Mouse (Mus musculus) left cerebral cortex, adult 8-10 months (tissue): ENCODE measurements around the gene Nudt17. TPM values are rescaled to one million over a fixed set of nuclear protein-coding genes. Genes with fewer than 3 reads are reported as not detected.
"Not testable (repeated sequence)": the region's sequence is repeated elsewhere in the genome, so short reads cannot be mapped to it uniquely, and the experiment has no call there.

ENCODE experiments used
- DNase-seq, 2 experiments: peaks; one replicate each; pipeline ENCODE4 v3.0.0; 2022; ENCODE audit warnings: low spot score in 2 of 2
- total RNA-seq, 4 experiments: library from RNA; stranded (reverse); gene quantifications; 2 replicates each; pipeline ENCODE4 v1.2.4; 2022

The Nudt17 gene
- total RNA-seq, 4 experiments from 2014 or later, result 8.6 to 11.8 (median 10.0) TPM

GRCm38 (mm10) chr3:96671519-96671918, 36.8 kb downstream of the Nudt17 start:
- DNase-seq, result no peak

DNA sequence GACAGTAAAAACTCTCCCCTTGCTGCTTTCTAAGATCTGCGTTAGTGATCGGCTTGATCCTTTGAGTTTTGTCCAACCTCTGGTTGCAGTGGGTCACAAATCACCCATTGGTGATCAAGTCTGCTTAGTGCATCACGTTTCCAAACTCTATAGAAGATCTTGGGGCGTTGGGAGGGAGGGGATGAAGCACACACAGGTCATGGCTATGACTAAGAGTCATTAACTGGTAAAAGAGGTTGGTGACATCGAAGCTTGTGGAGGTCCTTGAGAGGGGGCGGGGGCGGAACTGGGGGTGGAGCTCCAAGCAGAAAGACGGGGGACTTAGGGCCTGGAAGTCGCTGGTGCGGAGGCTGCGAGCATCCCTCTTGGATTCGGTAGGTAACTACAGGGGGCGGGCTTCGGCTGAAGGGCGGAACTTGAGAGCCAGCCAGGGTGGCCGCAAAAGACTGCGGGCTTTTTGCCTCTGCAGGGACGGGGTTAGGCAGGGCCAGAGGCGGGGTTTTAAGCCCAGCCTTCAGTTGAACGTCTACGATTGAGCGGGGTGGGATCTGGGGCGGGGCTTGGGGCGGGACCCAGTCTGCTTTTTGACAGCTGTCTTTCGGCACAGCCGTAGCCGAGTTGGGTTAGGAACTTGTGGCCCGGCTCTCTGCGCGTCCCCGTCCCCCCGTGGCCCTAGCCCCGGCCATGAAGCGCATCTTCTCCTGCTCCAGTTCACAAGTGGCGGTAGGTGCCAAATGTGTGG, 38.5 kb downstream of the Nudt17 start, which contains the start of gene Ankrd35:
TSS of gene Ankrd35 (plus strand) at position 405 of the 742 bp plus-strand sequence.
- peak; percentile 57 to 60 for DNase-seq

DNA sequence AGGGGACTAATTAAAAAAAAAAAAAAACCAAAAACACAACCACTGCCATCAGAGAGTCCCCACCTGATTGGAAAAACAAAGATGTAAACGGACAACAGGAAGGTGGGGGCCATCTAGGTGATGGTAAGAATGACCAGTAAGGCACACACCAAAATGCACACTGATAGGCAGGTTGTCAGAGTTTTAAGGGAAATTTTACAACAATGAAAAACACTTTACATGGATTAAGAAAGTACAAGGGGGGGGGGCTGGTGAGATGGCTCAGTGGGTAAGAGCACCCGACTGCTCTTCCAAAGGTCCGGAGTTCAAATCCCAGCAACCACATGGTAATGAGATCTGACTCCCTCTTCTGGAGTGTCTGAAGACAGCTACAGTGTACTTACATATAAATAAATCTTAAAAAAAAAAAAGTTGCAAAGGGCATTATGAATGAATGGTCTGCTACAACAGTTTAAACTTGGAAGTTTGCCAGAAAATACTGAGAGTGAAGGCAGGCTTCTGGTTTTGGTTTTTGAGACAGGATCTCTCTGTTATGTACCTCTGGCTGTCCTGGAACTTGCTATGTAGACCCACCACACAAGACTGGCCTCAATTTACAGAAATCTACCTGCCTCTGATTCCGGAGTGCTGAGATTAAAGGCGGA, 39.8 kb downstream of the Nudt17 start:
- DNase-seq, result no peak

GRCm38 (mm10) chr3:96667316-96667715, 41.0 kb downstream of the Nudt17 start:
- DNase-seq, result no peak

DNA sequence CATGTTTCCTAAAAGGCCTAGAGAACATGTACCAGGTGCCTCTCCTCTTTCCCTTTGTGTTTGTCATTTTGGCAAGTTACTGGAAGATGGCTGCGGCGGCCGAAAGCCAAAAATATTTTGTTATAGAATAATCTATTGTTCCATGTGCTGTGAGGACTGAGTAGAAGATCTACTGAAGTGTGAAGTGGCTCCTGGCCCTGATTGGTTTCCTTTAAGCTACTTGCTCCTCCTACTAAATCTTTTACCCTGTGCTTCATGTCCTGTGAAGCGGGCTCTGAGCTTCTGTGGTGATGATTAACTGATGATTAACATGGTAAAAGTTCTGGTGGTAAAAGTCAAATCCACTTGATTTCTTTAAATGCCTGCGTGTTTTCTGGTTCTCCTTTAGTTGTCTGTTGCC, 41.4 kb downstream of the Nudt17 start:
- DNase-seq, result no peak

DNA sequence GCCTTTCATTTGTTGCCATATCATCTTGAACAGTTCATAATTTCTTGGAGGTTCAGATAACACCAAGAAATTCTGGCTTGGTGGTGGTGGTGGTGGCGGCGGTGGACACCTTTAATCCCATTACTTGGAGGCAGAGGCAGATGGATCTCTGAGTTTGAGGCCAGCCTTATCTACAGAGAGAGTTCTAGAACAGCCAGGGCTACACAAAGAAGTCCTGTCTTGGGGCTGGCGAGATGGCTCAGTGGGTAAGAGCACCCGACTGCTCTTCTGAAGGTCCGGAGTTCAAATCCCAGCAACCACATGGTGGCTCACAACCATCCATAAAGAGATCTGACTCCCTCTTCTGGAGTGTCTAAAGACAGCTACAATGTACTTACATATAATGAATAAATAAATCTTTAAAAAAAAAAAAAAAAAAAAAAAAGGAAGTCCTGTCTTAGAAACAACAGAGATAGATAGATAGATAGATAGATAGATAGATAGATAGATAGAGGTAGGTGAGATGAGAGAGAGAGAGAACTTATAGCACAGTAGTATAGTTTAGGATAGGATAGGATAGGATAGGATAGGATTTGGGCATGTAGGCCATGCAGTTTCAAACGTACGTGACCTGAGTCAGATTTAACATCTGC, 42.5 kb downstream of the Nudt17 start:
- not testable (repeated sequence) for DNase-seq

DNA sequence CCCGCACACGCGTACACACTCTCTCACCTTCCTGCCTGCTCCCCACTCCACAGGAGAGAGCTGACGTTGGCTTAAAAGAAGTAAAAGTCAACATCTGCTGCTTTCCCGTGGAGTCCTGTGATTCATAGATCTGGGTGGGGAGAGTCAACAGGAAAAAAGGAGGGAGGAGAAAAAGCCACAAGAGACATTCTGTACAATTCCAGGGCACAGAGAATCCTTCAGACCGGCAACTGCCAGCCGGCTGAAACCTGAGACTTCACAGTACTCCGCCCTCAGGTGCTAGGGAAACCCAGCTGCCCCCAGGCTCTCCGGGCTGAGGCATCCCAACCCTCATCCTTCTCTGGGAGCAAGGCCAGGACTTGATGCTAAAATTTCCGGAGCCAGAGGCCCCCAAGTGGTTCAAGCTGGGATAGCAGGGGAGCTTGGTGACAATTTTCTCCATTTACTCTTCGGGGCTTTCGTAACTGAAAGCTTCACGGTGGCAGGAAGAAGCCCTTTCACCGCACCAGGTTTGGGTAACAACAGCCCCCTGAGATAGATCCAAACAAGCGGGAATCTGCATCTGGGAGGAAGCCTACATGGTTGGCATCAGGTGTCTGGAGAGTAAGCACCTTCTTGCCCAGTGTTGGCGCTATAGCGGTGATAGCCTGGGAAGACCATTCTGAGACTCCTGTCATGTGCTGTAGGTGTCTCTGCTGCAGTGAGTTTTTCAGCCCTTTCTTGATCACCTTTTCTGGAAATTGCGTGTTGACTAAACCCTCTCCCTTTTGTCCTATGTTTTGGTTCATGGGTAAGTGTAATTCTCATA, 44.7 kb downstream of the Nudt17 start:
- DNase-seq, result peak; percentile 82 to 85

- DNase-seq, result no peak
Observed at GRCm38 (mm10) chr3:96662731-96663316, 45.5 kb downstream of the Nudt17 start.

- DNase-seq, result no peak
Observed at GRCm38 (mm10) chr3:96660901-96661300, 47.5 kb downstream of the Nudt17 start.

Other genes with a start within 250 kb of the Nudt17 start
- 1 to 10 TPM; 1.4 to 2.0 (median 1.7) TPM for gene Hfe2, start 183.4 kb downstream of the Nudt17 start, total RNA-seq
- gene Txnip, start 150.6 kb downstream of the Nudt17 start, total RNA-seq, result 10 to 100 TPM; 21.7 to 37.3 (median 26.8) TPM
- gene Gm16253, start 131.6 kb downstream of the Nudt17 start, total RNA-seq, result not detected
- gene Polr3gl, start 114.4 kb downstream of the Nudt17 start, total RNA-seq, result 10 to 100 TPM; 22.8 to 26.6 (median 24.3) TPM
- 10 to 100 TPM; 60.4 to 65.0 (median 61.0) TPM for gene Ankrd34a, start 111.9 kb downstream of the Nudt17 start, total RNA-seq
- 10 to 100 TPM; 20.3 to 22.9 (median 21.9) TPM for gene Lix1l, start 107.4 kb downstream of the Nudt17 start, total RNA-seq
- 10 to 100 TPM; 41.8 to 56.2 (median 46.5) TPM for gene Rbm8a, start 78.6 kb downstream of the Nudt17 start, total RNA-seq
- gene Pex11b, start 73.2 kb downstream of the Nudt17 start, total RNA-seq, result 10 to 100 TPM; 52.7 to 62.6 (median 54.3) TPM
- under 1 TPM in 3 of 4 experiments, not detected in 1; 0.11 to 0.51 (median 0.15) TPM for gene Gm42957, start 73.1 kb downstream of the Nudt17 start, total RNA-seq
- gene Itga10, start 63.0 kb downstream of the Nudt17 start, total RNA-seq, result 1 to 10 TPM in 3 of 4 experiments, under 1 TPM in 1; 0.97 to 2.0 (median 1.5) TPM
- gene Ankrd35, start 38.4 kb downstream of the Nudt17 start, total RNA-seq, result 1 to 10 TPM; 7.2 to 9.0 (median 8.6) TPM
- 10 to 100 TPM; 26.0 to 38.9 (median 31.5) TPM for gene Pias3, start 12.2 kb downstream of the Nudt17 start, total RNA-seq
- 10 to 100 TPM; 24.2 to 27.6 (median 26.6) TPM for gene Polr3c, start 19.1 kb upstream of the Nudt17 start, total RNA-seq
- gene Rnf115, start 19.1 kb upstream of the Nudt17 start, total RNA-seq, result 10 to 100 TPM; 62.4 to 66.4 (median 64.4) TPM
- gene Pdzk1, start 120.7 kb upstream of the Nudt17 start, total RNA-seq, result under 1 TPM in 3 of 4 experiments, not detected in 1; 0.33 to 0.46 (median 0.34) TPM
- gene Cd160, start 120.8 kb upstream of the Nudt17 start, total RNA-seq, result not detected
- gene Gja5, start 196.1 kb upstream of the Nudt17 start, total RNA-seq, result 1 to 10 TPM in 1 of 4 experiments, under 1 TPM in 3; 0.56 to 1.2 (median 0.67) TPM
- 10 to 100 TPM; 39.3 to 43.6 (median 41.7) TPM for gene Gpr89, start 196.8 kb upstream of the Nudt17 start, total RNA-seq
- gene Gja8, start 217.5 kb upstream of the Nudt17 start, total RNA-seq, result not detected